Mouse (Mus musculus) adrenal gland, adult (tissue): ENCODE results near the gene Slc39a13.

Source experiments
- DNase-seq, 2 experiments: peaks; one replicate each; pipeline ENCODE4 v3.0.0; 2022 to 2023; ENCODE audit warnings: low spot score in 1 of 2; ENCODE audit not compliant: inconsistent age in 2 of 2

Gene Slc39a13

DNA sequence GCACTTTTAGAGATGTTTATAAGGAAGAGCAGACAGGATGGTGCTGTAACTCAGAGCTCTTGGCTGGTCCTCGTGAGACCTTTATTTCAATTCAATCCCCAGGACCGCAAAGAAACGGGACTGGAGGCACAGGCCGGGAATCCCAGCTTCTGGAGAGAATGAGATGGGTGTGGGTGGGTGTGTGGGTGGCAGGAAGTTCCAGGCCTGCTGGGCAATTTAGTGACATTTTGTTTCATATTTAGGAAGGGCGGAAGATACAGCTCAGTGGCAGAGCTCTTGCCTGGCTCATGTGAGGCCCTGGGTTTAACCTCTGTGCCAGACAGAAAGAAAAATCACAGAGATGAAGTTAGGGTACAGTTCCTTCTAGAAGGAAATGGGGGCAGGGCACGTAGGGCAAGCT is 20.0 kb upstream of the Slc39a13 start:
- DNase-seq, result no peak

DNA sequence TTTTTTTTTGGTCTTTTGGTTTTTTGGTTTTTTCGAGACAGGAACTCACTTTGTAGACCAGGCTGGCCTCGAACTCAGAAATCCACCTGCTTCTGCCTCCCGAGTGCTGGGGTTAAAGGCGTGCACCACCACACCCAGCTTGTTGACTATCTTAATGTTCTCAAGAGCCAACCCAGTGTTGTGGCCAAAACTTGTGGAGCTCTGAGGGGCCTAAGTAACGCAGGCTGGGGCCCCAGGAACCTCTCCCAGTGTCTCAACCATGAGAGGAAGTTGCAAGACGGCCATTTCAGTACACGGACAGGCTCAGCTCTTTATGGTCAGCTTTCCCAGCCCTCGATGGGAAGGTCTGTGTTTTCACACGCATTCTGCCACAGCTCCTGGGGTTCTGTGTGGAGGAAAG is 18.8 kb upstream of the Slc39a13 start:
- DNase-seq, result no peak

DNA sequence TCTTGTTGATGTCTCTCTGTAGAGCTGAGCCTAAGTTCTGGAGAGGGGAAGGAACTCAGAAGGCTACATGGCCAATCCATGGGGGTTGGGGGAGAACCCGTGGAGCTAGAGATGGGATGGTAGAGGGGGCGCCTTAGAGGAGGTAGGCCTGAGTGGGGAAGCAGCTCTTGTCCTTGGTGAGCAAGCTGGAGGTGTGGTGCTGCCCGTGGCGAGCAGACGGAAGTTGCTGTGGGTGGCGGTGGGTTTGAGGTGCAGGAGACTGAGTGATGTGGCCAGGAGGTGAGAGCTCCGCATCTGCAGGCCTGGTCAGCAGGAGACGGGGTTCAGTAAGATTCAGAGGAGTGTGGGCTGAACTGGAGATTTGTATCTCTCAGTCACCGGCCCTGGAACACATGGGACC is 17.2 kb upstream of the Slc39a13 start:
- DNase-seq, result peak in 1 of 2 experiments; percentile 18

DNA sequence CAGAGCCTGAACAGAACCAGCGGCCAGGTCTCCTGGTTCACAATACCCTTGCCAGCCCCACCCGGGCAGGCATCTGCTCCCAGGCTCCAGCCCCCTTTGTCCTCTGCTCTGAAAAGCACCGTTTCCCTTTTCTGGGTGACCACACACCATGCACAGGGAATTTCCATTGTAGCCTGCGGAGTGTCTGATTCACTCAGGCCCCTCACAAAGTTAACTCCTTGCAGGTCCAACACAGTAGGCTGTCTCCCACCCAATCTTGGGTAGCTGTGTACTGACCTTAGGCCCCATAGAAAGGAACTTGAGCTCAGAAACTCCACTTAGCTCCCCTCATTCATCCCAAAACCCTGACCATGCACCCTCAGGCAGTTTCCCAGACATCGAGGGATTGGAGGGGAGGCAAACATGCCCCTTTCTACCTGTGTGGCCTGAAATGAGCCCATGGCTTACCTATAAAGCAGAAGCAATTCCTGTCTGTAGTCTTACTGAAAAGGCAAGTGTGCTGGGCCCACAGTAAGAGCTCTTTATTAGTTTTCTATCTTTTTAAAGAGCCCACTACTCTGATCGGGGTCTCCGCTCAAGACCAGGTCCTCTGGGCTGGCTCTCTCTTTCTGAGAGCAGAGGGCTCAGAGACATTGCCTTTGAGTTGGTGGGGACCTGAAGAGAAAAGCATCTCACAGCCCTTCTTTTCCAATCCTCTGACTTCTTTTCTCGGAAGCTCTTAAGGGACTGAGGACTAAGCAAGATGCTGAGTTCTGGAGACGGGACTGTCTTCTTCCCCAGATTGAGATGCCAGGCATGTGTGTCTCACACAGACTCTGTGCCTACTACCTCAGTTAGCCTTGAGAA is 16.4 kb upstream of the Slc39a13 start:
- peak in 1 of 2 experiments; percentile 46 for DNase-seq

DNA sequence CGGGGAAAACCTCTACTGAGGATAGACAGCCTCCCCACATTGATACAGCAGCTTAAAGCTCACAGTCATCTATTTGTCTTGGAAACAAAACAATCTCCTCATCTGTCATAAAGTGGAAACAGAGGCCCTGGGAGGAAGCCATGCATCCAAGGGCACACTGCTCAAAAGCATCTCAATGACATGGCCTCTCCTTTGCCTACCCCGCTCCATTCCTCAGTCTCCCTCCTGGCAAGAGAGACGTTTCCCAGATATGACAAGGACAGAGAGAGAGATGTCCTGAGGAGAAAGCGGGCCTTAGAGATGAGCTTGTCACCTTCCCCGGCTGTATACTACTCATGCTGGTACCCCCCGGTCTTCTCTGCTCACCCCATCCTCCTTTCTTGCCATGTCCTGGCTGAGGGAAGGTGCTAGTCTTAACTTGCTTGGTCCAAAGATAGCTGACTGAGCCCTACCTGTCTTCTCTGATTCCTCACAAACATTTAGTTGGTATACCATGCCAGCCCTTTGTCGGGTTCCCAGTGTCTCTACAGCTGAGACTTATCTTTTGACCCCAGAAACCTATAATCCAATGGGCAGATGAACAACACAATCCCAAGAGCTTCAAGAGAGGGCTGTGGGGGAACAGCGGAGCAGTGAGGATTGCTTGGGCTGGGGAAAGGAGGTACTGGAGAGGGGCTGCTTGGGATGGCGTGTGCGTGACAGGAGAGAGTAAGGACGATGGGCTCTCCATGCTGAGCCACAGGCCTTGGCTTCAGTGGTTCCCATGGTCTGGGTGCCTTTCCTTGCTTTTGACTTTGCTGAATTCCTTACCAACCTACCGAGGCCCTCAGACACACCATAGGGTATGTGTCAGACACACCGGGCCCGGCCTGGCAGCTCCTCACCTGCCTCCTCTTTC is 15.5 kb upstream of the Slc39a13 start:
- DNase-seq, result no peak

DNA sequence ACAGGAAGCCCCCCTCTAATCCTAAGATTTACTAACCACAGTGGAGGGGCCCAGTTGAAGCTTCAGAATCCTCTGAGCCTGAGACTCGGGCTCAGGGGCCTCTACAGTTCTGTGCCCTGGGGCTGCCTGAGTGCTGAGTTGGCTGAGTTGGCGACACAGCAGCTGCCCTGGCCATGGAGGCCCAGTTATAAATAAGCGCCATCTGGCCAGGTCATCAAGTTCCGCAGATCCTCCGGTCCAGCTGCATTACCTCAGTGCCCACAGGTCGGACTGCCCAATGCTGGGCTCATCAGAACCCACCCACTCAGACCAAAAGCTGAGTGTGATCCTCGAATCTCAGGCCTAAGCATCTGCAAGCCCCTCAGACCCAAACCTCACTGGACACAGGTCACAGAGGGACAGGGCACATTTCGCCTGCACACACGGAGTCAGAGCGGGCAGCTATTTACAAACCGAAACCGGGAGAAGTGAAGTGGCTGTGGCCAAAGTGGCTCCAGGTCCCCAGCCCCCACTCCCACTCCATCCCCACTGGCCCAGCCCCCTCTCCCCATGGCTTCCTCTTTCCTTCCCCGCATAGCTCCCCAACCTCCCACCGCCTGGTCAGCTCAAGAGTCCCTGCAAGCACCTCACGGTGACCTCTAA is 14.1 kb upstream of the Slc39a13 start:
- peak in 1 of 2 experiments; percentile 52 for DNase-seq

DNA sequence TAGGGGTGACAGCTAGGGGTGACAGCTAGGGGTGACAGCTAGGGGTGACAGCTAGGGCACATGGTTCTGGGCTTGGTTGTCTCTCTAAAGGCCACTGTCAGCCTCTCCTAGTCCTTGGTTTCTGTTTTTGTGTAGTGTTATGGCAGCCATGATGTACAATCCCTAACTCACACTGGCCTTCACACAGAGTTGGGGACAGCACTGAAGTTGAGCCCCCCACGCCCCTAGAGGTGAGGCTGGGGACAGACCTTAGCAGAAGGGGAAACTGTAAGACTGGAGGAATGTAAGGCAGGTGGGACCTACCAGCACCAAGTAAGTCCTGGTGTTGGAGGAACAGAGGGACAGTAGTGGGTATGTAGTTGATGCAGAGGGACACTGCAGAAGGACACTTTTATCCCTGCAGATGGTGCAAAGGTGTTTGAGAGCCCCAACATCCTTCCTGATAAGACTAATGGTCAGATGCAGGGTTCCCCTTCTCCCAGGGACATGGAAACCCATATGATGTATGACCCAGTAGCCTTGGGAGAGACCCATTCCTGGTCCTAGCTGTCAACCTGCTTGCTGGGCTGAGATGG is 13.2 kb upstream of the Slc39a13 start:
- peak in 1 of 2 experiments; percentile 28 for DNase-seq

DNA sequence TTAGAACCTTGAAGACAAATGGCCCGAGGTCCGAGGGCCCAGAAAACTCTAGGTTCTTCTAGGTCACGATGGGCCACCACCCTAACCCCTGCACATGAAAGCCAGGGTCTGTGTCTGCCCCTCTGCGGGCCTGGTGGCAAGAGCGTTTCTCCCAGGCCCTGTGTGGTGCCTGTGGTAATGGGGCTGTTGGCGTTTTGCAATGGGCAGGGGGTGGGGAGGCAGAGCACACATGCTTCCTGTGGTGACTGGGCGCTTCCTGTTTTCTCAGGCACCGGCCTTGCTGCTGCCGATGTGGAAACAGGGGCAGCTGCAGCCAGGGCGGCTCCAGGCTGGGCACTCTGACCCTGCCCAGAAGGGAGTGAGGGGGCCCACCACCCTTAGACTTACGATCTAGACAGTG is 12.6 kb upstream of the Slc39a13 start:
- peak; percentile 51 to 74 for DNase-seq

DNA sequence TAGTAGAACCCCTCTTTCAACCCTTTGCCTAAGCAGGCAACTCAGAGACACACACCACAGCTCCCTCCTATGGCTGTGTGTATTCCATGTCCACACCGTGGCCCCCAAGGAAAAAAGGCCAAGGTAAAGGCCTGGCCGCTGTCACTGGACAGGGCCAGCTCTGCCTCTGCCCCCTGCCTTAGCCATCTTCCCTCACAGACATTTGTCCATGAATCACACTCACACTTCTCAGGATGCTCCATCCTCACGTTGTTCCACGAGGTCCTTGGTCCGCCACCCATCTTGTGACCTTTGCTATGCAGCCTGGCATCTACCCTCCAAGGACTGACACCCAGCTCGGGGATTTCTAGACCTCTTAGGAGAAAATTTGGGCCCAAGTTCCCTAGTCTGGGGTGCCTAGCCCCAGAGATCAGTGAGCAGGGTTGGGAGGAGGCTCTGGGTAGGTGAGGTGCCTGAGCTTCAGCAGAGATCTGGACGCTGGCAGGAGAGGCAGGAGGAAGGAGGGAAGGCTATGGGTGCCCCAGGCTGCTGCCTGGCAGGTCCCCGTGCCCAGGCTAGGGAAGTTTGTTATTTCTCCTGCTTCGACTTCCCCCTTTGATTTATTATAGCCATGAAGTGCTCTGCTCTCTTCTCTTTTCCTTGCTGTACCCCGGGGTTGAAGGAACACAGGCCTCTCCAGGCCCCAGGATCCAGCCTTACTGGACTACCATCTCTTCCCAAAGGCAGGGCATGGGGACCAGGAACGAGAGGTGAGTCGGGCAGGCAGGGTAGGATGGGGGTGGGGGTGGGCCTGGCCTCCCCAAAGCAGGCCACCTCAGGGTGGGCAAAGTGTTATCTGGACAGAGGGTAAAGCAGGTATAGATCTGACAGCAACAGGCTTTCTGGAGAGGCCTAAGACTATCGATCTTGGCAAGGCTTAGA is 11.8 kb upstream of the Slc39a13 start, which contains the start of gene Spi1:
Spi1 (plus strand) TSS at position 616 of the 921 bp plus-strand sequence.
- DNase-seq, result peak in 1 of 2 experiments; percentile 32

DNA sequence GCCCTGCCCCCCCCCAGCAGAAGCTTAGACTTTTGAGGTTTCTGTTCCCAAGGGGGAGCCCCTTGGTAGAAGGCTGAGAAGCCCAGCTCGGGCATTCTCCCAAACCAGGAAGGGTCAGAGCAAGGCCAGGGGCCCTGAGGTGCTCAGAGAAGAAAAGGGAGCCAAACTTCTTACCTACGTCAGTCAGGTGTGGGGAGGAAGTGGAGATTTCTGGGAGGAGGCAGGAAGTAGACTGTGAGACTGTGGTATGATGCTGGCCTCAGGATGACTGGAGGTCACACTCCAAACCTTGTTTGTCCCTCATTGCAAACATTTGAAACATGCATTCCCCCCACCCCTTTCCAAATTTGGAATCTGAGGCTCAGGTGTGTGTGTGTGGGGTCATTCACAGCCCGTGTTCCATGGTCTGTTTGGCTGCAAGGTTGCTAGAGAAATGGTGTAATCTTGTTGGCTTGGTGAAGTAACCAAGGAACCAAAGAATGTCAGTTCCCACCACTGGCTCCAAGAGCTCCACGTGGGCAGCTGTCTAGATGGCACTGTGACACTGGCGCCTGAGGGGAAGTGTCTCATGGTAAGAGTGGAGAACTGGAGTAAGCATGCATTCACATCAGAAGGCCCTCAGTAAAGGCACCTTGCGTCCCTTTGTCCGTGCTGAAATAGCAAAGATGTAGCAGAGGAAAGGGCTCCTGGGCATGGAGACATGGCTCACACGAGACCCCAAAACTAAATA is 10.7 kb upstream of the Slc39a13 start:
- peak in 1 of 2 experiments; percentile 35 for DNase-seq

DNA sequence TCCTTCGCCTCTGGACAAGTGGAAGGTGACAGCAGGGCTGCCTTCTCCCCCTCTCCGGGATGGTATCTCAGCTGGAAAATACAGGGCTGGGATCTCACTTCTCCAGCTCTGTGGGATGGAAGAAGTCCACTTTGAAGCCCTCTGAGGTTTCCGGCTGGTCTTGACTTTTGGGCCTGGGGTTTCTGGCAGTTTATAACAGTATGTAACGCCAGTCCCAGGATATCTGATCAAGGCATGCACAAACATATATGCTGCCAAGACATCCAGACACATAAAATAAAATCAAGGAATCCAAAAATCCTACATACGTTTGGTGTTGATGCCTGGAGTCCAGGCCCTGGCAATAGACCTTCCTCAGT is 8.8 kb upstream of the Slc39a13 start:
- DNase-seq, result no peak

DNA sequence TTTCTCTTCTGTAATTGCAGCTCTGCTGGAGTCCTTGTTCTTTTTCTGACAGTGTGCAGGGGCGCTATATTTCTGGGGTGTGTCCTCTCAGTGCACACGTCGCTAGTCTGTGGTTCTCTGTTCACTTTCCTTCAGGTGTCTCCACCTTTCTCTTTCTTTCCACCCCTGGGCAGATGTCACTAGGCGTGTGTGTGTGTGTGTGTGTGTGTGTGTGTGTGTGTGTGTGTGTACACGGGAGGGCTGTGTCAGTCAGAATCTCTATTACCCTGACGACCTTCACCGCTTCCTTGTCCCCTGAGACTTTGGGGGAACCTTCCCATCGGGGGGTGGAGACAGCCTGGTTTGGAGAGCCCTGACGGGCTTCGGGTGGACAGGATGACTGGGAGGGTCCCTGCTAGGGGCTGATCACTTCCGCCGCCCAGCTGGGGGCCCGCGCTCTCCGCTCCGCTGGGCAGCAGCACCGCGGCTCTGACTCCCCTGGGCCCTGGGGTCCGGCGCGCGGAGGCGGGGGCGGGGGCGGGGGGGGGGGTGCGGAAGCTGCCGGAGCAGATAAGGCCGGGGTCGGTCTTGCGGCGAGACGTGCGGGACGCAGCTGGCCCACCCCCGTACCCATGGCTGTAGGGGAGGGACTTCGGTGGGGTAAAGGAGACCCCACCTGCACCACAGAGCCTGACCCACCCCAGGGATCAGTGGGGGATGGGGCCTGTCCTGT is 8.3 kb upstream of the Slc39a13 start:
- peak in 1 of 2 experiments; percentile 48 for DNase-seq

DNA sequence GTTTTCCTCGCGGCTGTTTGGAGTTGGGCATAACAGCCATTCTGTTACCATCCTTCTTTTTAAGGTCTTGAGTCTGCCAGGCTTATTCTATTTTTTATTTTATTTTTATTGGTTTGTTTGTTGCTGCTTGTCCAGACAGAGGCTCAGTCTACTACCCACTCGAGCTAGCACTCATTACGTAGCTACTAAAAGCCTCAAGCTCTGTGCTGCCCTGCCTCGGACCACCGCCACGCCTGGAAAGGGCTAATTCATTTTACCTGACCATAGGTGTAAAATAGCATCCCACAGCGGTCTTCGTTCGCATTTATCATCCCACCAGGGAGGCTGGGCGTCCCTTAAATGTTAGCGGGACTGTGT is 7.7 kb upstream of the Slc39a13 start:
- no peak for DNase-seq

DNA sequence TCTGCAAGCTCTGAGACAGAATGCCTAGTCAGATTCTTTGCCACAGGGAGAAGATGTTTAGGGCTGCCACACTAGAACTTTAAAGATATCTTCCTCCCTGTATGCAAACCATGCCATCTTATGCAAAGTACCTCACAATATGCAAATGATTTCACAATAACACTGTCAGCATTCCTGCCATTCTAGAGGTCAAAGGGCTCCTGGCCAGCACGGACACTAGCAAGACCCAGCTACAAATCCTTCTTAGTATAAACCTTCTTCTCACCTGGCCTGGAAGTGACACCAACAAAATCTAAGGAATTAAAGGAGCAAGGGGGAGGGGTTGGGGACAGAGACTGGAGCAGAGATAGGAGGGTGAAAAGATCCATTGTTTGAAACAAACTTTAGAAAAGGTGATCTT is 1.9 kb upstream of the Slc39a13 start:
- DNase-seq, result peak in 1 of 2 experiments; percentile 21

DNA sequence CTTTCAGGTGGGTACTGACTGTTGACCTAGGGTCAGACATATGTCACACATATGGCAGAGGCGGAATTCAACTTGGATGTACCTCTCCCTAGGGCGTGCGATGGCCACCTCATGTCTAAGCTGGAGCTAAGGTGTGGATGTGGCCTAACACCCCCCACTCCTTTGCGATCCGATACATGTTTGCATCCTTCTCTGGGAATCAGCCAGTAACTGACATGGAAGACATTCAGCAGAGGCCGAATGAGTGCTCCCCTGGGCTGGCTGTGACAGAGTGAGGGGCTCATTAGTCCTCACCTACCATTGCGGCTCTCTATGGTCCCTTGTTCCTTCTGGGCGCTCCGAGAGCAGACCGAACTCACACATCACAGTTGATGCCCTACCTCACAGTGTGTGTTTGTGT is 842 bp upstream of the Slc39a13 start:
- DNase-seq, result peak in 1 of 2 experiments; percentile 64

DNA sequence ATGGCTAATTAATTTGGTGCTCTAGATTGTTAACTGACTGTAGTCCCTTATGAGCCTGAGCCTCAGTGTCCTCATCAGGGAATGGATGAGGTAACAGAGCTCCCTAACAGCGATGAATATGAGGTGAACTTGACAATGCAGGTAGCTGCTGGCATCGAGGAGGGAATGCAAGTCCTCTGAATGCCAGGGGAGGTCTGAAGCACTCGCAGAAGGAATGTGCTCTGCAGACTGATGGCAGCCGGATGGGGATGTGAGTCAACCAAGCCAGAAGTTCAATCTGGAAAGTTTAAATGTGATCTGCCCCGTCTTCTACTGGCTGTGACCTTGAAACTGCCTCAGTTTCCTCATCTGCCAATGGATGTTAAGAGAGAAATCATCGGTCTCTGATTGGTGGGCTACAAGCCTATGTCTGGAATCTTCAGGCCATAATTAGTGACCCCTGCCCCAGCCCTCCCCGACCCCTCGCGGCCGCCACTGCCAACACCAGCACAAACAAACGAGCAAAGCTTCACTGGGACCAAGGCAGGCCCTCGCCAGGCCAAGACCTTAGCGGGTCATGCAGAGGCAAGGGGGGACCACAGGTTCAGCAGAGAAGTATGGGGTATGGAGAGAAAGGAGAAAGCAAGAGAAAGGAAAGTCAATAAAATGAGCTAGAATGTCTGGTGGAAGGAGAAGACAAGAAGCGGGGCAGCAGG is 764 bp downstream of the Slc39a13 start:
- peak; percentile 51 to 72 for DNase-seq

DNA sequence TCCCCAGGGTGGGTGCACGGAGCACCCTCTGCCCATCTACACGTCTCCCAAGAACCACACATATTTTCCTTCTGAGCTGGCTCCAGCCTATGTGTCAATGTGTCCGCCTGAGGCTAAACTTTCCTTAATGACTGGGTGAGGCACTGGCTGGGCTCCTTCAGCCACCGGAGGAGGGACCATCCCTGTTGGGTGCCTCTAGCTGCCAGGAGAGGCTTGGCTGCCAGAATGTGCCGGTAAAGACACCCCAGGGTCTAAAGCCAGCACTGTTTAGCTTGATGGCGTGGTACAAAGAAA is 1.4 kb downstream of the Slc39a13 start:
- DNase-seq, result no peak

DNA sequence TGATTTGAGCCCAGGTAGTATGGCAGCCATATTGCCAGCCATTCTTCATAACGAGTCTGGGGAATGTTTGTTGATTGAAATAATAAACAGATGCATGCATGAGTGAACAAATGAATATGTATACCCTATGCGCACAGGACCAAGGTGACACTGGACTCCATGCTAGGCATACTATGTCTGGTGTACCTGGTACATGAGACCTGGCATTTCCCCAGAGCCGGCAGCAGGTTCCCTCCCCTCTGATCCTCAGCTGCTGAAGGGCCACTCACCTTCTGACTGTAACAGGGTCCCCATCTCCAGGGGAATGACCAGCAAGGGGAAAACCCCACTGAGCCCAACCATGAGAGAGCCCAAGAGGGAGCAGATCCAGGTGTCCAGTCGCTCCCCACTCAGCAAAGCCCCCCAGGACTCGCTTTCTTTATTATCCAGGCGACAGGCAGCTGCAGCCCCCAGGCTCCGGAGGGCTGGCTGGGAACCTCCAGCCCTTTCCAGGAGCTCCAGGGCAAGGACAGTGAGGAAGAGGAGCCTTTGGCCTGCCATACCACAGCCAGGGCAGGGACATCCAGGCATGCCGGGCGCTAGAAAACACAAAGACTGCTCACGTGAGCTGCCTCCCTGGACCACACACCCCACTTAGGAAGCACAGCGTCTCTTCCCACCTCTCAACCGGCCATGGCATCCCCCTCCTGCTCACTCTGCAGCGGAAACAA is 1.9 kb downstream of the Slc39a13 start:
- peak in 1 of 2 experiments; percentile 55 for DNase-seq
